Mouse (Mus musculus): Measurements from ENCODE around the gene Stx6.

Stx6 gene

DNA sequence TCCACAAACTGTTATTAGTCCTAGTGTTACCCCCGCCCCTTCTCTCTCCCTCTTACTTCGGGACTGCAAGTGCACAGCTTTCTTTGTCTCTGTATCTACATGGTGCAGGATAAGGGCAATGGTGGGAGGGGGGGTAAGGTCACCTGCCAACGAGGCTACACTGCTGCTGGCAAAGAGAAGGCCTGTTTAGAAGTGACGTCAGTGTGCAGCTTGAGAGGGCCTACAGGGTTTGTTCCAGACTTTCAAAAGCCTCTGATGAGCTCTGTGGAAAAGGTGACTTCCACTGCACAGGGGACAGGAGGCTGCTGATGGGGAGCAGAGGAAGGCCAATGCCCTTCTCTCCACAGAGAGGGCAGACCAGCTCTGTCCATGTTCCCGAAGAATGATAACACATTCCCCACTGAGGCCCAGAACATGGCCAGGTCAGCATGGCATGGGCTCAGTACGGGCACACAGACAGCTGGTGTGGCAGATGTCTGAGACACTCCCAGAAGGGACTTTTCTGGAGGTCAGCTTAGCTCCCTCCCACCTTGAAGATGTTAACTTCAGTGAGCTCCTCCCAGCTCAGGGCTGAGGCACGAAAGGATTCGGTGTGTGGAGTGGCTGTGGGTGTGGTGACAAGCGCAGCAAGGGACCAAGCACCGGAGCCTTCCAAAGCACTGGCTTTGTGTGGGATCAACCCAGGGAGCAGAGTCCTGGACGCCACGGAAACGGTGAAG lies 78.0 kb downstream of the Stx6 start:
- DNase-seq: no peak

DNA sequence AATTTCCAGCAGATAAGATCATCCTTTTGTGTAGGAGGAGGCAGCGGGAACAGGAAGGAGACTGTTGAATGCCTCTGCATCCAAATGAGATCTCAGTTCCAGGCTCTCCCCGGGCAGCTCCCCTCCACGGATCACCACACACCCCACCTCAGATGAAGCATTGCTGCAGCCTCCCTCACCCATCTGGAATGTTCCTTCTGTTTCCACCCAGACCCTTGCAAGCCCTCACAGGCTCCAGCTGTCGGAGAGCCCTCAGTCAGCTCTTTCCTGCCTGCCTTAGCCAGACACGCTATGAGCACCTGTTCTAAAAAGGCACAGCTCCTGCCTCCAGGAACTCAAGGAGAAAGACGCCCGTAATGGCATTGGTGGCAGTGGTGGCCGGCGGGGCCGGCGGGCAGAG lies 78.9 kb downstream of the Stx6 start:
- peak; percentile 72 for DNase-seq

DNA sequence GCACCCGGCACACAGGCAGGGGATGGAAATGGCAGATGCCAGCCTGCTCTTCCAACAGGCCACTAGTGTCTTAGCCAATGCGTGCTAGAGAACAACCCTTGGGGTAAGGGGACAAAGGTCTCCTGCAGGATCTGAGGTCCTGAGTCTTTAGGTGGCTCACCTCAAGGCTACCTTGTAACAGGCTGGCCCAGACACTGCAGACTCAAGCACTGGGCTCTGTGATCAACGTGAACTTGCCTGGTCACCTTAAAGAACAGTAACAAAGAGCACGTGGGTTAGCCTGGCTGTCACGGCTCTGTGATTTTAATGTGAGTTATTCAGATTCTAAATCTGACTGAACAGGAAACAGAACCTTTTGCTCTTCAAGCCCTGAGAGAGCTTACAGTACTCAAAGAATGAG lies 79.6 kb downstream of the Stx6 start:
- DNase-seq: no peak

DNA sequence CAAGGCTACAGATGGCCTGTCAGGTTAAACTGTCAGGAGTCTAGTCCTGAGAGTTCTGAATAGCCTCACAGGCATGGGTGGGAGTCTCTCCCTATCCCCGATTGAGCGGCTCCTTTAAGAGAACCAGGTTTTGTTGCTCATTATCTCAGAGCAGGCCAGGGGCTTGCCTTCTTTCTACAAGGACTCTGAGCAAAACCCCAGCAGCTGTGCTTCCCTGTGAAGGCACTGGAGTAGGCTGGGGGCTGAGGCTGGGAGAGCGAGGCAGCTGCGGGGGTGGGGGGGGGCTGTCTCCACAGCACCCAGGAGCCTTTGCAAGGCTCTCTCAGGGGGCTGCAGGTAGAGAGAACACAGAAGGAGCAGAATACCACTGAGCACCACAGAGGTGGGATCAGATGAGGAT lies 80.7 kb downstream of the Stx6 start:
- no peak for DNase-seq

DNA sequence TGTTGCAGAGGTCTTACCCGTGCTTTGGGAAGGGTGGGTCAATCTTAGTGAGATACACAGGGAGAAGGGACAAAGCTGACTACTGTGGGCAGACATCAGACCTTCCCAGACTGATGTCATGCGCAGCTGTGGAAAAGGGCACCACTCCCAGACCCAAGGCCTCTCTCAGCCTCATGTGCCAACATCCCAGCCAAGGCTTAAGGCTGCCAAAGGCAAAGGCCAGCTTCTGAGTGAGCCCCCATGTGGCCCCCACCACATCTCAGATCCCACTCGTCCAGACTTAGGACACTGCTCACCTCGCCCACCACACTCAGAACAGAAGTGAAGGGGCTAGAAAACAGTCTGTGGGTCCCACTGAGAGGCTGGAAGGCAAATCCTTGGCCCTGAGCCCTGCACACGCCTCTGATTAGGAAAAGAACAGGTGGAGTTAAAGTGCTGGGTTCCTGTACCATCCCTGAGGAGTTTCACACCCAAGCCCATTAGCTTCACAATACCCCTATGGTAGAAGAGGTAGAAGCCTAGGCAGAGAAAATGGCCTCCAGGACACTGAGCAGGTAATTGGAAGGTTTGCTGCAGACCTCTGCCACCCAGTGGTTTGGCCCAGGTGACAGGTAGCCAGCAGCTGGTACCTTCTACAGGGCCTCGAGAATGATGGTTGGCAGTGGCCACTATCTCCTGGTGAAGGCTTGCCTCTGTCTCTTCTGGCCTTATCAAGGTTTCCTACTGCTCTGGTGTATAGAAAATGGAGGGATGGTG lies 81.6 kb downstream of the Stx6 start:
- no peak for DNase-seq

DNA sequence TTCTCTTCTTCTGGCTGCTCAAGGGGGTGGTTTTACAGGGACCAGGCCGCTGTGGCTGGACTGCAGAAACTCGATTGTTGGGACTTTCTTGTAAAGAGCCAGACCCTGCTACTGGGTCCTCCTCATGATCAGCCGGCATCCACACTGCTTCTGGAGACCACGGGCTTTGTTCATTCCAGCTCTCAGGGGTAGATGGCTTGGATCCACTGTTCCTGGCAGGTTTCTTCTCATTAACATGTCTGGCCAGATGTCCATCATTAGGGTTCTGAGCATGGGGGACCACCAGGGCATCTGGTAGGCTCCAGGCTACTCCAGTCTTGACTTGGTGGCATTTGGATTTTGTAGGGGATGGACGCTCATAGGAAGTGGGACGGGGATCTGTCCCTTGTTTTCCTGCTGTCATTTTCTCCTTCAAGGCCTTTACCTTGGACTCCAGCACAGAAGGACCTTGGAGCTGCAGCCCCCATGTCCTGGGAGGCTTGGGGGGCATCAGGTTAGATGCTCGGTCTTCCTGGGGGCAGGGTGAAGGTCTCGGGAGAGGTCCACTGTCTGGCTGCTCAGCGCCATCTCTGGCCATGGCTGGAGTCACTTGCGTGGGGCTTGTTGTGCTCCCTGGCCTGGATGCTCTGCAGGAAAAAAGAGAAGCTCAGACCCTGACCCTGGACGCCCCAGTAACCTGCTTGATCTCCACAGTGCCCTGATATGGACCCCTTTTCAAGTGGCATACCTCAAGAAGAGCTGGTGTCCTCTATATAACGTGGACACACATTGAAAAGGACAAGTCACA lies 83.4 kb downstream of the Stx6 start:
- DNase-seq: no peak

DNA sequence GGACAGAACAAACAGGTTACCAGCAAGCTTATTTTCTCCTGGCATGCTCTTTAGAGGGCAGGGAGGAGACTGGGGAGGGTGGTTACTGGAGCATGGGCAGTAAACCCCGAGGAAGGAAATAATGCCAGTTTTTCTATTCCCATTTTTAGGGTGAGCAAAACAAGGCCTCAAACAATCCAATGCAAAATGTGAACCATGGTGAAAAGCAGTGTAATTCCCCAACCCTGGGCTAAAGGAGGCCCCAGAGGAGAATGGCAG lies 83.9 kb downstream of the Stx6 start:
- no peak for DNase-seq

DNA sequence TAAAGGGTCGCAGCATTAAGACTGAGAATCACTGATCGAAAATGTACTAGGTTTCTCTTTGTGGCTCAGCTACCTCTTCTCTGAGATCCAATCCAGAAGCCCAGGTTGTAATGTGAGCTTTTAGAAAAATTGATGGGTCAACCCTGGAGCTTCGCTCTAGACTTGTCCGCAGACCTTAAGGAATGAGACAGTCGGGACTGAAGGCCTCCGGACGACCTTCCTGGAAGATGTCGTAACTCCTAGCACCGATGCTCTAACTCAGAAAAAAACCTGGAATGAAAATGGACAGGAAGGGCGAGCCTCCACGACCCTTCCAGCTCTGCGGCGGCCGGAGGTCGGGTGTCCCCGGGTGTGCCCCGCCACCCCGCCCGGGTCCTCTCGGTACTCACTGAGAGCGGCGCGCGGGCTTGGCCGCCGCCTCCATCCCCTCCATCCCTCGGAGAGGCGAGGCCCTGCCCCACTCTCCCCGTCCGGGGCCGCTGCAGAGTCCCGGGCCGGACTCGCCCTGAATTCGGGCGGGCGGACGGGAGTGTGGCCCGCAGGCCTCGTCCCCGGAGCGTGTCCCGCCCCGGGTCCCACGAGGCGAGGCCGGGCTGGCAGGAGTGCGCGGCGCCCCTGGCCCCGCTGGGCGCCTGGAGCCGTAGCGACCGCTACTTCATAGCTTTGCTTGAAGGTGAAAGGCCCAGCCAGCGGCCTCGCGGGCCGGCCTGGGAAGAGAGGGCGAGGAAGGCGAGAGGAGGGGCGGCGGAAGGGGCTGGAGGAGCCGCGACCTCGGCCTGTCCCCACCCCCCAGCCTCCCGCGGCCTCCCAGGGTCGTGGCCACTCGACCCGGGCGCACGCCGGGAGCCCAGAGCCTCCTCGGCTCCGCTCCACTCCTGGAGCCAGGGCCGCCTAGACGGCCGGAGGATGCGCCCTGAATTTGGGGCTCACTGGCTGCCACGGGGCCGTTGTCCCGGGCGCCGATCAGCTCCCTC lies 85.6 kb downstream of the Stx6 start, which contains the start of gene BC034090:
TSS of gene BC034090 (minus strand) at position 648 of the 974 bp plus-strand sequence.
- no peak for DNase-seq

DNA sequence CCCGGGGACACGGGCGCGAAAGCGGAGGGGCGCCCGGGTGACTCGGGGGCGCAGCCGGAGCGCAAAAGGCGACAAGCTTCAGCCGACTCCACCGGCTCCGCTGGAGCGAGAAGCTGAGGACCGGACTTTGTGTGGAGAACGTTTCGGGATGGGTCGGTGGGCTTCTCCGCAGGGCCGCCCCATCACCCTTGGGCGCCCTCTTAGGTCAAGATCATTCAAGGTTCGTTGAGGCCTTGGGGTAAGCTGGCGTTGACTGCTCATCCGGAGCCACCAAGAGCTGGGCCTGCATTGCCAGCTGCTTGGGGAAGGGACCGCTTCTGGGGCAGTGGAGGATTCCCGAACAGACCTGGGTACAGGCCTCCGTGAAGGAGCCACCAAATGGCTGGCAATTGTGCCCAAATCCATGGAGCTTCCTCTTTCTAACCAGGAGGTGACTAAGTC lies 86.3 kb downstream of the Stx6 start:
- DNase-seq: no peak

DNA sequence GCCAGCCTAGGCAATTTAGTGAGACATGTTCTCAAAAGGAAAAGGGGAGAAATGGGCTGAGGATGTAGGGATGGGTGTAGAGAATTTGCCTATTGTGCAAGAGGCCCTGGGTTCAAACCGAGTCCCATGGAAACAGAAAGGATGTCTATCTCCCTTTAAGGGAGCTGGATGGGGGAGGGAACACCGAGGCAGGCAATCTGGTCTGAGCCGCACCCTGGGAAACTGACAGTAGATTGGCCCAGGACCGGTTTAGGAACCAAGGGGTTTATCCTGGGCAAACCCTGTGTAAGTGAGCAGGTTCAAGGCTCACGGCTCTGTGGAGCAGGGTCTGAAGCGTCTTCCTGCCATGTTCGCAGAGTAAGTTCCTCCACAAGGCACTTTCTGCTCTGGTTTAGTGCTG lies 87.0 kb downstream of the Stx6 start:
- DNase-seq: no peak

DNA sequence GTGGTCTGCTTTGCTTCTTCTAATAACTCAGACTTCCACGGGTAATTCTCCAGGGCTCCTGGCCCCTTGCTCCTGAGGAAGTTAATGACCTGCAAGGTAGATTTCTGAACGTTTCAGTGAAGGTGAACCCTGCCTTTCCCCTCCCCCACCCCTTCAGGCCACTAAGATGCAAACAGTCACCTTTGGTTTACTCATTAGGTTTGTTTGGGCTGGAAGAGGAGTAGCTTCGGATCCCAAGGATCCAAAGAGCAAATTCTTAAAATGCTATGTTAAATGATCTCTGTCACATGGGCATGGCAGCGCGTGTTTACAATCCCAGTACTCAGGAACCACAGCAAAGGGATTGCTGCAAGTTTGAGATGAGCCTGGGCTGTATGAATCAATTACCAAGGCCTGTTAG lies 88.9 kb downstream of the Stx6 start:
- no peak for DNase-seq

DNA sequence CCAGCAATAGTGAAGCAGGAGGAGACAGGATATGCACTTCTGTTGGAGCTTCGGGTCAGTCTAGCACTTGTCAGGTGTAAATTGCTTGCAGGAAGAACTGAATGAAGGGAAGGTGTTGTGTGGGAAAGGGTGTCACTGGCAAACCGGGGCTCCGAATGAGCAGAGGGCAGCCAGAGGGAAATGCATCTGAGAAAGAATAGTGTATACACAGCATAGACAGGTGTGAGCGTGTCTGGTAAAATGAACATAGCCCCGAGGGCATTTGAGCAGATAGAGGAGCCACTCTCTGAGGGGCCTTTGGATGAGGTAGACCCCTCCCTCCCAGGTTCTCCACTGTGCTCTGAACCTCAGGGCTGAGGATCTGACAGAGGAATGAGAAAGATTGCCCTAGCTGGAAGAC lies 89.5 kb downstream of the Stx6 start:
- no peak for DNase-seq

DNA sequence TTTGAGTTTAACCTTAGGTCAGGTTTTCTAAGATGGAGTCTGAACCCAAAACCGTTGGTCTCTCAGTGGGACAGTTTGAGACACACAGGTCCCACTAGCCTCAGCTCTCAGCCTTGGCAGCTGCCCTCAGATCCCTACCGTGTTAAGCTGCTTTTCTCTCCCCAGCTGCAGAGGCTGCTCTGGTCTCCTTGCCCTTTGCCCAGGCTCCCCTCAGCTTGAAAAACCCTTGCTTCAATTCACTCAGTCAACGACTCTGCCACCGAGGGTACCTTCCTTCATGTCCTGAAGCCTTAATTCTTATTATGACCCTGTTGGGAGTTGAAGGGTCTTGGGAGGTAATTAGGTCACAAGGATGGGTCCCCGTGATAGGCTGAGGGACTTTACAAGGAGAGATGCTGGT lies 91.4 kb downstream of the Stx6 start:
- no peak for DNase-seq

DNA sequence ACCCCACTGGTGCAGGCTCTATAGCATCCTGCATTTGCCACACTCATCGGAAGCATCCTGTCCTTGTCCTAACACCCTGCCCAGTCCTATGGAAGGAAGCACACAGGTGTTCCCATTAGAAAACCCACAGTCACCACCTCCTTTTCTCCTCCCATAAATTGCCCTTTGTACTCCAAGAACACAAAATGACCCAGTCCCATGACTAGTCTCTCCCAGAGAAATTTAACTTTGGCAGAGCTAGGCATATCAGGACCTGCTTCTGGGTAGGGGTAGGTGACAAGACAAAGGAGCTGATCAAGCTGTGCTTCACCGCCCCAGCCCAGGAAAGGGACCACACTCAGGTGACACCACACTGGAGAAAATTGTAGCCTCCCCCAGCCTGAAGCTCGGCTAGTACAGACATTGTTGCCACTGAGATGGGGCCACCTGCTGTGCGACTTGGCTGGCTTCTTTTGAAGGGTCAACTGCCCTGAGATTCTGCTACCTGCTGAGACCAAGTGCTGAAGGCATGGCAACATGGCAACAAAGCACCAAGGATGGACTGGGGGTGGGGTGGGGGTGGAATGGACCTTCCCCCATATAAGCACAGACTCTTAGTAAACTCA lies 92.1 kb downstream of the Stx6 start:
- no peak for DNase-seq

DNA sequence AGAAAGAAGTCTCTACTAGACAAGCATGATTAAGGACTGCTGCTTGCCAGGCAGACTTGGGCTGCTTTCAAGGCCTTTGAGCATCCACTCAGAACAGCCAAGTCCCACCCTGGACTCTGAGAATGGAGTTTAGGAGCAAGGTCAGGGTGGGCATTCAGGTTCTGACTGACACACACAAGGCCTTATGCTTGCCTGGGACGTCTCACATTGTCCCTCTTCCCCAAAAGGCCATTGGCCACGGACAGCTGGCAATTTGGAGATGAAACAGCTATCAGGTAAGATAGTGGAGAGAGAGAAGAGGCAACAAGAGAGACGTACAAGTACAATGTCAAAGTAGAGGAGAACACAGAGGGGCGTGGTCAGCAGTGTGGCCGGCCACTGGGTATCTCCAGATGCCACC lies 93.1 kb downstream of the Stx6 start:
- DNase-seq: no peak

DNA sequence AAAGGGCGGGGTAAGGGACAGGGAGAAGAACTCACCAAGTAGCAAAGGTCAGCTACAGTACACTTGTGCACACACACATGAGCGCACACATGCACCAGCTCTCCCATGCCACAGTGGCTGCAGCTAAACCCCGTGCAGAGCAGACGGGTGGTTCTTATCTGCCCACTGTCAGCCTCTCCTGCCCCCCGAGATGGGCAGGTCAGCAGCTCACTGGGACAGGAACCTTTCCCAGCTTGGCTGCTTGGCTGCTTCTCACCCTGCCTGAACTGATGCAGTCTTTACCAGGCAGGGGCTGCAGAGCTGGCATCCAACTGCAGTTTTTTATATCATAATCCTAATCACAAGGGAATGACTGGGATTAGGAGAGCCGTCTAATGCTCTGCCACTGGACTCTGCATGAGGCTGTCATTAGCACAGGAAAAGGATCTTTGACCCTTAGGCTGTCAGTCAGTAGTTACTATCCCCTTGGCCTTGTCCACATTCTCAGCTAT lies 94.2 kb downstream of the Stx6 start:
- no peak for DNase-seq

DNA sequence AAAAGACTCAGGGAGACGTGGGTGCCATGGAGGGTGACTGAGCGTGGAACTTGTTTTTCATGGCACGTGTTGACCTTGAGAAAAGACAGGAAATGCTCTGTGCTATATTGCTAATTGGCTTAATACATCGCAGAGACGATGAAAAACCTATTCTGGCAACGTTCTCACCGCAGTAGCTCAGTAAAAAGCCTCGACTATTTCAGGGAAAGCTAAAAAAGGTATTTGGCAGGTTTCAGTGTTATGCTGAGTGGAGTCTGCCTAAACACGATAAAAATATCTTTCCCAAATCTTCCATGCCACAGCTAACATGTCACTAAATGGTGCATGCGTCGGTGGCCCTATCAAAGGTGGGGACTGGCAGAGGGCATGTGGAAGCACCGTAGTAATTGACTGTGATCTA lies 94.6 kb downstream of the Stx6 start:
- DNase-seq: no peak

DNA sequence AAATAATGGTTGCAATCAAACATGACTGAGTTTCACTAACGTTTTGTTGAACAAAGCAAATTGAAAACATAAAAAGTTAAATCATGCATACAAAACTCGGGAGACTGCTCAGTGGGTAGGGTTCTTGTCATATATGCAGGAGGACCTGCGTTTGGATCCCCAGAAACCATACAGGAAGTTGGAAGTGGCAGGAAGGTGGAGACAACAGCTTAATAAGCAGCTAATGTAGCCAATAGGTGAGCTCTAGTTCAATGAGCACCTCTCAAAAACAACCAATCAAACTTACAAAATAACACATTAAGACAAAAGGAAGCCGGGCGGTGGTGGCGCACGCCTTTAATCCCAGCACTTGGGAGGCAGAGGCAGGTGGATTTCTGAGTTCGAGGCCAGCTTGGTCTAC lies 95.8 kb downstream of the Stx6 start:
- no peak for DNase-seq
